Mouse (Mus musculus) ES-Bruce4 (cell line): ENCODE data around the gene Epha10. TPM values are rescaled to one million over a fixed set of nuclear protein-coding genes. Genes with fewer than 3 reads are reported as not detected.

Experiments
- H3K27ac ChIP-seq: 2 replicates; pipeline ENCODE4 v1.5.1; 2012; ENCODE audit warnings: low read length, inconsistent platforms; ENCODE audit not compliant: insufficient read depth
- H3K27me3 ChIP-seq: 2 replicates; pipeline ENCODE4 v1.6.1; 2012; ENCODE audit warnings: mild to moderate bottlenecking, low read length, inconsistent platforms; ENCODE audit not compliant: control insufficient read depth, poor library complexity, insufficient read depth, severe bottlenecking
- H3K36me3 ChIP-seq: 2 replicates; pipeline ENCODE4 v1.6.1; 2012; ENCODE audit warnings: inconsistent platforms, mild to moderate bottlenecking, low read length, moderate library complexity; ENCODE audit not compliant: control insufficient read depth, poor library complexity, insufficient read depth, severe bottlenecking
- H3K4me1 ChIP-seq: one replicate; pipeline ENCODE4 v1.8.1; 2011; ENCODE audit warnings: low read length; ENCODE audit not compliant: control insufficient read depth, insufficient read depth
- H3K4me3 ChIP-seq: 2 replicates; pipeline ENCODE4 v1.5.1; 2011; ENCODE audit warnings: low read depth, mild to moderate bottlenecking, low read length
- H3K9ac ChIP-seq: 2 replicates; pipeline ENCODE4 v1.6.1; 2012; ENCODE audit warnings: low read depth, mild to moderate bottlenecking, inconsistent platforms; ENCODE audit not compliant: poor library complexity, severe bottlenecking
- H3K9me3 ChIP-seq: replicated peaks from 2 replicates; pipeline ENCODE4 v1.6.1; 2012; ENCODE audit warnings: mild to moderate bottlenecking, low read length, inconsistent platforms; ENCODE audit not compliant: control insufficient read depth, poor library complexity, insufficient read depth, severe bottlenecking
- CTCF ChIP-seq: IDR thresholded peaks from one replicate; pipeline ENCODE4 v1.8.1; 2011; ENCODE audit warnings: low read depth, low read length
- EP300 ChIP-seq: IDR thresholded peaks from 2 replicates; pipeline ENCODE4 v1.6.1; 2011; ENCODE audit warnings: low read depth, low read length; ENCODE audit not compliant: insufficient read depth
- POLR2A ChIP-seq: IDR thresholded peaks from one replicate; pipeline ENCODE4 v1.8.1; 2011; ENCODE audit warnings: low read length; ENCODE audit not compliant: insufficient read depth
- polyA plus RNA-seq: library from polyadenylated mRNA; stranded (reverse); fragments of >200 nt; gene quantifications from 2 replicates; pipeline ENCODE4 v1.2.4, GENCODE M21; 2011; ENCODE audit warnings: low read depth; ENCODE audit not compliant: missing spikeins, insufficient read depth, insufficient read length

Gene Epha10
- polyA plus RNA-seq, 1 experiment = 0.37 TPM

GRCm38 (mm10) chr4:124849631-124850260, 31.0 kb upstream of the Epha10 start:
- Histone ChIP-seq H3K36me3 (peaks cover 20% of the 10 kb centered on the region), H3K4me3 (peak overlapping the region; percentile 87), H3K9ac (peak overlapping the region; percentile 95), H3K27ac (0 out of 2 replicates have a peak overlapping the region, but pooled peaks have one; percentile 12), H3K4me1 (peaks cover 2% of the 10 kb centered on the region), H3K9me3 (no peaks in the 10 kb centered on the region), H3K27me3 (no peaks in the 10 kb centered on the region)
- no peak for TF ChIP-seq POLR2A
- TF ChIP-seq EP300 = no peak
- TF ChIP-seq CTCF = no peak

GRCm38 (mm10) chr4:124850261-124850913, 30.3 kb upstream of the Epha10 start, which contains the start of gene Yrdc:
Gene Yrdc (plus strand): TSS chr4:124850679.
- Histone ChIP-seq H3K9me3 (no peaks in the 10 kb centered on the region), H3K27me3 (no peaks in the 10 kb centered on the region), H3K4me1 (peaks cover 2% of the 10 kb centered on the region), H3K27ac (0 out of 2 replicates have a peak within 1 kb of the TSS, but pooled peaks have one; percentile 12), H3K4me3 (peak within 1 kb of the TSS; percentile 87), H3K36me3 (peaks cover 21% of the 10 kb centered on the region), H3K9ac (peak within 1 kb of the TSS; percentile 95)
- no peak for TF ChIP-seq EP300
- TF ChIP-seq POLR2A = no peak
- TF ChIP-seq CTCF = no peak

GRCm38 (mm10) chr4:124850933-124851658, 29.6 kb upstream of the Epha10 start, which contains the start of gene 1110065P20Rik:
Gene 1110065P20Rik (minus strand): TSS chr4:124851196.
- peaks cover 21% of the 10 kb centered on the region for H3K36me3 ChIP-seq
- no peaks in the 10 kb centered on the region for H3K27me3 ChIP-seq

GRCm38 (mm10) chr4:124856294-124856693, 24.4 kb upstream of the Epha10 start:
- Histone ChIP-seq H3K27ac (no peak overlapping the region), H3K4me1 (peaks cover 2% of the 10 kb centered on the region), H3K9me3 (no peaks in the 10 kb centered on the region), H3K4me3 (no peak overlapping the region), H3K36me3 (peaks cover 21% of the 10 kb centered on the region), H3K9ac (no peak overlapping the region), H3K27me3 (no peaks in the 10 kb centered on the region)
- no peak for TF ChIP-seq POLR2A
- TF ChIP-seq CTCF = no peak

More at GRCm38 (mm10) chr4:124850933-124851658, 29.6 kb upstream of the Epha10 start, which contains the start of gene 1110065P20Rik:
- Histone ChIP-seq H3K4me1 (peaks cover 2% of the 10 kb centered on the region), H3K4me3 (peak within 1 kb of the TSS; percentile 87), H3K27ac (no peak within 1 kb of the TSS), H3K9me3 (no peaks in the 10 kb centered on the region), H3K9ac (peak within 1 kb of the TSS; percentile 95)
- TF ChIP-seq EP300 (no peak), CTCF (no peak), POLR2A (no peak)

DNA sequence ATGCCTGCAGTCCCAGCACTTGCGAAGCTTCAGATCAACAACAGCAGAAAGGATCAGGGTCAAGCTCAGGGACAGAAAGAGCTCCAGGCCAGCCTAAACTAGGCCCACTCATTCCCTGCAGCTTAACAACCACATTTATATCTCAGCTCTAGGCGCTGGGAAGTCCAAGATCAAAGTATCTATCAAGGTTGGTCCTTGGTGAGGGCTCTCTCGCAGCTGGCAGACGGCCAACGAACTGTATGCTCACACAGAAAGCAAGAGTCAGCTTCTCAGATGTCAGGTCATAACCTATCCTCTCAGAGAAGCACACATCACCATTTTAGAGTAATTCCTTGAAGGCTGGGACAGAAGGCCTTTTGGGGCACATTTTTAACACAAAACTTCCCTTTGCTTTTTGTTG, 22.3 kb upstream of the Epha10 start:
- Histone ChIP-seq H3K27me3 (no peaks in the 10 kb centered on the region), H3K9me3 (no peaks in the 10 kb centered on the region), H3K27ac (no peak overlapping the region), H3K9ac (no peak overlapping the region), H3K4me1 (no peaks in the 10 kb centered on the region), H3K36me3 (peaks cover 15% of the 10 kb centered on the region), H3K4me3 (no peak overlapping the region)
- TF ChIP-seq EP300 (no peak), CTCF (no peak), POLR2A (no peak)
